Mouse (Mus musculus): Measurements from ENCODE around the gene Pitpnc1. TPM values are rescaled to one million over a fixed set of nuclear protein-coding genes. Genes with fewer than 3 reads are reported as not detected.

The Pitpnc1 gene
- polyA plus RNA-seq, 1 experiment, result 30.0 TPM

GRCm38 (mm10) chr11:107245657-107246056 lies 224.8 kb downstream of the Pitpnc1 start:
- 93% methylated on average over 7 of the region's 7 CpGs for WGBS
- TF ChIP-seq POLR2A (IDR thresholded peaks at IDR 0.05; ENCODE audit: borderline replicate concordance, insufficient read depth, low read length) (no peak), CTCF (IDR thresholded peaks at IDR 0.05; ENCODE audit: borderline replicate concordance, insufficient read depth, low read depth, low read length) (no peak)

GRCm38 (mm10) chr11:107243126-107243525 lies 227.4 kb downstream of the Pitpnc1 start:
- H3K4me1 ChIP-seq (ENCODE audit: control insufficient read depth, insufficient read depth, low read length), result no peaks in the 10 kb centered on the region; the same call in 1 of the 2 replicates
- no peak for TF ChIP-seq CTCF (IDR thresholded peaks at IDR 0.05; ENCODE audit: borderline replicate concordance, insufficient read depth, low read depth, low read length)
- TF ChIP-seq POLR2A (IDR thresholded peaks at IDR 0.05; ENCODE audit: borderline replicate concordance, insufficient read depth, low read length), result no peak
- WGBS, result 71% methylated on average over 6 of the region's 6 CpGs
- no peaks in the 10 kb centered on the region for H3K27me3 ChIP-seq (ENCODE audit: control insufficient read depth, insufficient read depth, low read length)
- H3K27ac ChIP-seq (ENCODE audit: insufficient read depth, low read length), result no peak overlapping the region
- no peak overlapping the region for H3K4me3 ChIP-seq (replicated peaks; ENCODE audit: insufficient read depth, low read depth, low read length)
- DNase-seq, result no peak

More at GRCm38 (mm10) chr11:107245657-107246056, 224.8 kb downstream of the Pitpnc1 start:
- Histone ChIP-seq H3K27me3 (ENCODE audit: control insufficient read depth, insufficient read depth, low read length) (no peaks in the 10 kb centered on the region), H3K4me1 (ENCODE audit: control insufficient read depth, insufficient read depth, low read length) (peaks cover 10% of the 10 kb centered on the region), H3K4me3 (replicated peaks; ENCODE audit: insufficient read depth, low read depth, low read length) (no peak overlapping the region), H3K27ac (ENCODE audit: insufficient read depth, low read length) (no peak overlapping the region)
- no peak for DNase-seq

GRCm38 (mm10) chr11:107241678-107242077 lies 228.8 kb downstream of the Pitpnc1 start:
- no peak for DNase-seq
- Histone ChIP-seq H3K27ac (ENCODE audit: insufficient read depth, low read length) (no peak overlapping the region), H3K27me3 (ENCODE audit: control insufficient read depth, insufficient read depth, low read length) (no peaks in the 10 kb centered on the region), H3K4me1 (ENCODE audit: control insufficient read depth, insufficient read depth, low read length) (no peaks in the 10 kb centered on the region), H3K4me3 (replicated peaks; ENCODE audit: insufficient read depth, low read depth, low read length) (no peak overlapping the region)
- WGBS, result 68% methylated on average over 7 of the region's 7 CpGs
- TF ChIP-seq POLR2A (IDR thresholded peaks at IDR 0.05; ENCODE audit: borderline replicate concordance, insufficient read depth, low read length) (no peak), CTCF (IDR thresholded peaks at IDR 0.05; ENCODE audit: borderline replicate concordance, insufficient read depth, low read depth, low read length) (no peak)

- H3K27me3 ChIP-seq (ENCODE audit: control insufficient read depth, insufficient read depth, low read length), result no peaks in the 10 kb centered on the region
- H3K4me1 ChIP-seq (ENCODE audit: control insufficient read depth, insufficient read depth, low read length), result no peaks in the 10 kb centered on the region
- DNase-seq, result no peak
- no peak overlapping the region for H3K27ac ChIP-seq (ENCODE audit: insufficient read depth, low read length)
- no peak overlapping the region for H3K4me3 ChIP-seq (replicated peaks; ENCODE audit: insufficient read depth, low read depth, low read length)
- no peak for TF ChIP-seq CTCF (IDR thresholded peaks at IDR 0.05; ENCODE audit: borderline replicate concordance, insufficient read depth, low read depth, low read length)
- no peak for TF ChIP-seq POLR2A (IDR thresholded peaks at IDR 0.05; ENCODE audit: borderline replicate concordance, insufficient read depth, low read length)
- 91% methylated on average over 6 of the region's 6 CpGs for WGBS
Observed at GRCm38 (mm10) chr11:107238506-107238905, 232.0 kb downstream of the Pitpnc1 start.

DNA sequence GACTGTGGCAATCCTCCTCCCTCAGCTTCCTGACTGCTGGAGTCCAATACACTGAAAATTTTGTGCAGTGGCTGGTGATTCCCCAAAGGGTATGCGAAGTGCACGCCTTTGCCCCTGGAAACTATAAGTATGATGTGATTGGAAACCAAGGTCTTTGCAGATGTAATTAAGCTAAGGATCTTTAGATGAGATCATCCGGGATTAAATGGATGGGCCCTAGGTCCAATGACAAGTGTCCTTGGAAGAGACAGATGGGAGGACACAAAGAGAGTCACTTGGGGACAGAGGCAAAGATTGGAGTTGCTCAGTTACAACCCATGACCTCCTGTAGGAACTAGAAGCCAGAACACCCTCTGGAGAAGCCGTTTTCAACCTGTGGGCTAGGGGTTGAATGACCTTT lies 233.0 kb downstream of the Pitpnc1 start:
- no peaks in the 10 kb centered on the region for H3K4me1 ChIP-seq (ENCODE audit: control insufficient read depth, insufficient read depth, low read length)
- TF ChIP-seq CTCF (IDR thresholded peaks at IDR 0.05; ENCODE audit: borderline replicate concordance, insufficient read depth, low read depth, low read length) (no peak), POLR2A (IDR thresholded peaks at IDR 0.05; ENCODE audit: borderline replicate concordance, insufficient read depth, low read length) (no peak)
- H3K27me3 ChIP-seq (ENCODE audit: control insufficient read depth, insufficient read depth, low read length), result no peaks in the 10 kb centered on the region
- no peak for DNase-seq
- no peak overlapping the region for H3K27ac ChIP-seq (ENCODE audit: insufficient read depth, low read length)
- 97% methylated on average over 4 of the region's 4 CpGs for WGBS
- no peak overlapping the region for H3K4me3 ChIP-seq (replicated peaks; ENCODE audit: insufficient read depth, low read depth, low read length)

DNA sequence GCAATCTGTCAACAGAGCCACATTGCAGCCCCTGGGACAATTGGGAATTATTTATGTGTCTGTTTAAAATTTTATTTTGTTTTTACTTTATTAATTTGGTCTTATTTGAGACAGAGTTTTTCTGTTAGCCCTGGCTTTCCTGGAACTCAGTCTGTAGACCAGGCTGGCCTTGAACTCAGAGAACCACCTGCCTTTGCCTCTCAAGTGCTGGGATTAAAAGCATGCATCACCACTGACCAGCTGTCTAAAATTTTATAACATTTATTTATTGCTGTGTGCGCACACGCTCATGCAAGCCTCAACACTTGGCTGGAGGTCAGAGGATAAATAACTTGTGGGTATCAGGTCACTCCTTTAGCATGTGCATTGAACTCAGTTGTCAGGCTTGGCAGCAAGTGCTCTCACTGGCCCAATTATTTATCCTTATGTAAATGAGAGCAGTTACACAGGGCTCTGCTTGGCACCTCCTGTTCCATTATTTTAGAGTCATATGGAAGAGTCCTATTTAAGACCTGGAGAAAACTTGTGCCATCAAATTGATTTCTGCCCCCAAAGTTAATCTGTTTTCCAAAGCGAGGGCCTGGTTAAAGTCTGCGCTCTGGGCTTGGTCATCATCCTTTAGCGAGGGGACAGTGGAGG lies 237.1 kb downstream of the Pitpnc1 start:
- H3K27me3 ChIP-seq (ENCODE audit: control insufficient read depth, insufficient read depth, low read length), result no peaks in the 10 kb centered on the region
- no peaks in the 10 kb centered on the region for H3K4me1 ChIP-seq (ENCODE audit: control insufficient read depth, insufficient read depth, low read length)
- DNase-seq, result no peak
- H3K4me3 ChIP-seq (replicated peaks; ENCODE audit: insufficient read depth, low read depth, low read length), result no peak overlapping the region
- 72% methylated on average over 5 of the region's 5 CpGs for WGBS
- TF ChIP-seq CTCF (IDR thresholded peaks at IDR 0.05; ENCODE audit: borderline replicate concordance, insufficient read depth, low read depth, low read length), result no peak
- no peak for TF ChIP-seq POLR2A (IDR thresholded peaks at IDR 0.05; ENCODE audit: borderline replicate concordance, insufficient read depth, low read length)
- H3K27ac ChIP-seq (ENCODE audit: insufficient read depth, low read length), result no peak overlapping the region

GRCm38 (mm10) chr11:107230128-107230527 lies 240.4 kb downstream of the Pitpnc1 start:
- WGBS, result 86% methylated on average over 10 of the region's 10 CpGs
- TF ChIP-seq CTCF (IDR thresholded peaks at IDR 0.05; ENCODE audit: borderline replicate concordance, insufficient read depth, low read depth, low read length) (no peak), POLR2A (IDR thresholded peaks at IDR 0.05; ENCODE audit: borderline replicate concordance, insufficient read depth, low read length) (no peak)
- Histone ChIP-seq H3K4me1 (ENCODE audit: control insufficient read depth, insufficient read depth, low read length) (no peaks in the 10 kb centered on the region), H3K4me3 (replicated peaks; ENCODE audit: insufficient read depth, low read depth, low read length) (no peak overlapping the region), H3K27ac (ENCODE audit: insufficient read depth, low read length) (no peak overlapping the region), H3K27me3 (ENCODE audit: control insufficient read depth, insufficient read depth, low read length) (no peaks in the 10 kb centered on the region)
- no peak for DNase-seq

GRCm38 (mm10) chr11:107226431-107226830 lies 244.1 kb downstream of the Pitpnc1 start:
- Histone ChIP-seq H3K27me3 (ENCODE audit: control insufficient read depth, insufficient read depth, low read length) (no peaks in the 10 kb centered on the region), H3K4me3 (replicated peaks; ENCODE audit: insufficient read depth, low read depth, low read length) (no peak overlapping the region), H3K27ac (ENCODE audit: insufficient read depth, low read length) (no peak overlapping the region), H3K4me1 (ENCODE audit: control insufficient read depth, insufficient read depth, low read length) (no peaks in the 10 kb centered on the region)
- TF ChIP-seq CTCF (IDR thresholded peaks at IDR 0.05; ENCODE audit: borderline replicate concordance, insufficient read depth, low read depth, low read length), result no peak
- no peak for TF ChIP-seq POLR2A (IDR thresholded peaks at IDR 0.05; ENCODE audit: borderline replicate concordance, insufficient read depth, low read length)
- 93% methylated on average over 1 of the region's 1 CpGs for WGBS
- DNase-seq, result no peak
